Mouse (Mus musculus) G1E (cell line): ENCODE measurements around the gene Ppm1g.

Source experiments
- CTCF ChIP-seq: IDR thresholded peaks from 2 replicates; pipeline ENCODE4 v1.5.1; 2012; ENCODE audit warnings: low read depth, low read length, inconsistent platforms, mixed read lengths
- GATA1 ChIP-seq: IDR thresholded peaks from 2 replicates; pipeline ENCODE4 v1.6.1; 2012; ENCODE audit warnings: borderline replicate concordance, low read length, inconsistent platforms, mixed read lengths
- GATA2 ChIP-seq: IDR thresholded peaks from 2 replicates; pipeline ENCODE4 v1.6.1; 2012; ENCODE audit warnings: low read depth, low read length, inconsistent platforms, borderline replicate concordance
- POLR2AphosphoS5 ChIP-seq: IDR thresholded peaks from 2 replicates; pipeline ENCODE4 v1.6.1; 2012; ENCODE audit warnings: low read depth, low read length, inconsistent platforms; ENCODE audit not compliant: insufficient replicate concordance
- TAL1 ChIP-seq: conservative IDR thresholded peaks from 2 replicates; pipeline ENCODE4 v1.6.1; 2012; ENCODE audit warnings: low read depth, low read length, inconsistent platforms, mixed read lengths

DNA sequence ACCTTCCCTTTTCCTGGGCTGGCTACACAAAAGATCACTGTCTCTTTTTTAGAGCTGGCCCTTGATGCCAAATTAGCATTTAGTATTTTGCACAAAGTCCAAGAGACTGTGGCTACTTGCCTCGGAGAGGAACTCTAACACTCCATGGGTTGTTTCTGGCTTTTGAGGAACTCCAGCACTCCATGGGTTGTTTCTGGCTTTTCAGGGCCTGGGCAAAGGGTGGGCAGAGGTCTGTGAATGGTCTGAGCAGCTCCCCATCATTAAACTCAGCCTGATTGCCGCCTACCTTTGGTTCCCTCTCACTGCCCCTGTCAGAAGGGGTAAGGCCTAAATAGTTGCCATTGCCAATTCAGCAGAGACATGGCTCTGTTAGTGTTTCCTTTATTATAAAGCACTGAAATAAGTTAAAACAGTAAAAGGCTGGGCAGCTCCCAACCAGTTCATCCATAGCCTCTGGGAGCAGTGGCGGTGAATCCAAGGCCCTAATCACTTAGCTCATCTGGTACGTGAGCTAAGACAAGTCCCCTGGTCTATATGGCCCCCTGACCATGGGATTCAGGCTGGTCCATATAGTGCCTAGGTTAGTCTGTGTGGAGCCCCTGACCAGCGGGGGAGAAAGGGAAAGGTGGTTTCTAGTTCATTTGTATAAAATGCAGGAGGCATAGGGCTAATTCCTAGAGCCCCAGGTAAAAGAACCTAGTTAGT lies 21.7 kb downstream of the Ppm1g start:
- no peak for TF ChIP-seq CTCF
- TF ChIP-seq POLR2AphosphoS5 = no peak
- TF ChIP-seq GATA2 = no peak
- no peak for TF ChIP-seq GATA1
- no peak for TF ChIP-seq TAL1
